Mouse (Mus musculus) midbrain, embryonic 16.5 days (tissue): ENCODE data around the gene Nfe2. TPM values are rescaled to one million over a fixed set of nuclear protein-coding genes. Genes with fewer than 3 reads are reported as not detected.
A peak's percentile ranks its signal among the peaks of the same experiment; 100 is the strongest.

Experiments
- ATAC-seq: fragments of 200-750 bp; cut with Nextera tagmentation; 2 replicates; pipeline ENCODE4 v1.8.0; 2017; ENCODE audit warnings: moderate TSS enrichment
- H3K27ac ChIP-seq: fragments of 300-500 bp; sonication (generic); 2 replicates; pipeline ENCODE4 v1.5.1; 2014; ENCODE audit warnings: mild to moderate bottlenecking, low read length, mixed read lengths
- H3K27me3 ChIP-seq: fragments of 300-500 bp; sonication (generic); 2 replicates; pipeline ENCODE4 v1.6.1; 2014; ENCODE audit warnings: low read depth, low read length, mixed read lengths; ENCODE audit not compliant: control insufficient read depth, insufficient read depth
- H3K36me3 ChIP-seq: fragments of 300-500 bp; sonication (generic); 2 replicates; pipeline ENCODE4 v1.6.1; 2014; ENCODE audit warnings: mild to moderate bottlenecking, low read length, moderate library complexity, mixed read lengths; ENCODE audit not compliant: control insufficient read depth, insufficient read depth
- H3K4me1 ChIP-seq: fragments of 300-500 bp; sonication (generic); 2 replicates; pipeline ENCODE4 v1.6.1; 2014; ENCODE audit warnings: mild to moderate bottlenecking, low read length, mixed read lengths; ENCODE audit not compliant: control insufficient read depth, insufficient read depth
- H3K4me2 ChIP-seq: fragments of 300-500 bp; sonication (generic); 2 replicates; pipeline ENCODE4 v1.6.1; 2014; ENCODE audit warnings: mild to moderate bottlenecking, low read length, mixed read lengths
- H3K4me3 ChIP-seq: fragments of 300-500 bp; sonication (generic); 2 replicates; pipeline ENCODE4 v1.5.1; 2014; ENCODE audit warnings: low read depth, mild to moderate bottlenecking, low read length, moderate library complexity, mixed read lengths
- H3K9ac ChIP-seq: fragments of 300-500 bp; sonication (generic); 2 replicates; pipeline ENCODE4 v1.6.1; 2014; ENCODE audit warnings: low read depth, low read length, mixed read lengths
- H3K9me3 ChIP-seq: fragments of 300-500 bp; sonication (generic); replicated peaks from 2 replicates; pipeline ENCODE4 v1.6.1; 2014; ENCODE audit warnings: mild to moderate bottlenecking, low read length, mixed read lengths; ENCODE audit not compliant: control insufficient read depth, poor library complexity, severe bottlenecking
- WGBS: fragments of 180-500 bp; shearing (Covaris S2); extraction: QIAGEN DNeasy Blood & Tissue Kit; methylation state at CpG from one replicate; pipeline ENCODE4 v1.1.7; 2014; 5-methylcytosine and 5-hydroxymethylcytosine counted together
- microRNA counts: library from miRNA; unstranded; fragments of <30 nt; microRNA quantifications from one replicate; lab custom pipeline; 2016
- microRNA-seq: library from miRNA; unstranded; fragments of <30 nt; microRNA quantifications from one replicate; pipeline ENCODE4, GENCODE M21; 2017
- polyA plus RNA-seq: library from polyadenylated mRNA; unstranded; fragments of >200 nt; fragmentation: Nextera tagmentation; extraction: Ambion mirVana; gene quantifications from 2 replicates; pipeline ENCODE4 v1.2.1, GENCODE M21; 2015

The Nfe2 gene
- polyA plus RNA-seq, 1 experiment from 2014 or later = 0.68 TPM

GRCm38 (mm10) chr15:103220785-103221184 lies 37.4 kb downstream of the Nfe2 start:
- ATAC-seq = no peak
- Histone ChIP-seq H3K9me3 (no peaks in the 10 kb centered on the region), H3K36me3 (no peaks in the 10 kb centered on the region), H3K4me1 (peaks cover 8% of the 10 kb centered on the region), H3K9ac (no peak overlapping the region), H3K27me3 (no peaks in the 10 kb centered on the region), H3K4me2 (no peak overlapping the region), H3K4me3 (no peak overlapping the region), H3K27ac (no peak overlapping the region)
- 46% methylated on average over 3 of the region's 3 CpGs for WGBS

DNA sequence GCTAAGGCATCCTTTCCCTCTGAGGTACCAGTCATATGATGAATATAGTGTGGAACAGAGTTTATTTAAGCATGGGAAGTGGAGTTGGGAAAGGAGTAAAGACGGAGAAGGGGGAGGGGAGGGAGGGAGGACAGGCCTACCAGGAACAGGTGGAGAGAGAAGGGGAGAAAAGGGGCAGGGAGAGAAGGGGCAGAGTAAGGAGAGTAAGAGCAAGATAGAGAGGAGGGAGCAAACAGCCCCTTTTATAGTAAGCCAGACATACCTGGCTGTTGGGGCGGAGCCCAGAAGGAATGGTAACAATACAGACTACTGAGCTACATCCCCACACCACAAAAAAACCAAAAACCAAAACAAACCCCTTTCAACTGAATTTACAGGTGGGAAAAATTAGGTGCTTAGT lies 42.2 kb downstream of the Nfe2 start:
- no peak overlapping the region for H3K4me3 ChIP-seq
- no peak overlapping the region for H3K9ac ChIP-seq
- H3K27ac ChIP-seq = peak overlapping the region; percentile 84
- H3K4me1 ChIP-seq = peaks cover 25% of the 10 kb centered on the region
- no peak for ATAC-seq
- no peaks in the 10 kb centered on the region for H3K9me3 ChIP-seq
- peak overlapping the region; percentile 59; the same call in 1 of the 2 replicates for H3K4me2 ChIP-seq
- 35% methylated on average over 2 of the region's 2 CpGs for WGBS
- no peaks in the 10 kb centered on the region for H3K27me3 ChIP-seq
- peaks cover 4% of the 10 kb centered on the region; the same call in 1 of the 2 replicates for H3K36me3 ChIP-seq

DNA sequence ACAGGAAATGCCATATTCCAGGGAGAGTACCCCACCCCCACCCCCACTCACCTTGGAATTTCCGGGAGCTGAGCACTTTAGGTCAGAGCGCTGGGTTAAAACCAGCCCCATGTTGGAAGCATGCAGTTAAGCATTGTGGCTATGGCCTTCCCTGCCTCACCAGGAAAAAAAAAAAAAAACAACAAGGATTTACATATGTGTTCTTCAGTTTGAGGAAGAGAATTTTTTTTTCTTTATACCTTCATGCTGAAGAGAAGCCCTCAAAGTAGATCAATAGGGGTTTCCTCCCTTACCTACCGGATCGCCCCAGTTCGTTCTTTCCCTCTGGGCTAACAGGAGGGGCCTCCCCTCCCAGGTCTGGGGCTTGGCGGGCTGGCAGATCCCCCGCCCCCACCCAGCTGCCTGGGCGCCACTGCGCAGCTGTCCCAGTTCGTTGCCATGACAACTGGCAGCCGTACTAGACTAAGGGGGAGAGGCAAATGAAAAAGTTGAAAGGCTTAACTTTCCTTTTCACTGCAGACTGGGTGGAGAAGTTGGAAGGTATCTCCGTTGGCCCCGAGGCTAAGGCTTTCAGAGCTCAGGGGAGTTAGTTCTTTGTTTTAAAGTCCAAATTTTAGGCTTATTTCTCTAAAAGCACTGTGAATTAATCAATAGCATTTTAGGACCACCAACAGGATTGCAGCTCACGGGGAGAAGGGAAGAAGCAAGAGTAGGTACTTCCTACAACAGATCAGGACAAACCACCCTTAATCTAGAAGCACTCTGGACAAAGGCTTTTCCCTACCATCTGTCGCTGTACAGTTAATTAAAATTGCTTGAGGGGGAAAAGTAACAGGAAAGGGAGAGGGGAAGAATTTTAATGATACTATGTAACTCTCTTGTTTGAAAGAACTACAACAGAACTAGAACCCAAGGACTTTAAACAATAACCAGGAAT lies 43.0 kb downstream of the Nfe2 start:
- WGBS = 0% methylated on average over 15 of the region's 15 CpGs
- no peaks in the 10 kb centered on the region for H3K9me3 ChIP-seq
- ATAC-seq = peak; percentile 96
- H3K4me1 ChIP-seq = peaks cover 25% of the 10 kb centered on the region
- peak overlapping the region; percentile 59 for H3K9ac ChIP-seq
- peak overlapping the region; percentile 59 for H3K4me2 ChIP-seq
- peak overlapping the region; percentile 84 for H3K27ac ChIP-seq
- peaks cover 9% of the 10 kb centered on the region; the same call in 1 of the 2 replicates for H3K36me3 ChIP-seq
- no peaks in the 10 kb centered on the region for H3K27me3 ChIP-seq
- H3K4me3 ChIP-seq = peak overlapping the region; percentile 43

DNA sequence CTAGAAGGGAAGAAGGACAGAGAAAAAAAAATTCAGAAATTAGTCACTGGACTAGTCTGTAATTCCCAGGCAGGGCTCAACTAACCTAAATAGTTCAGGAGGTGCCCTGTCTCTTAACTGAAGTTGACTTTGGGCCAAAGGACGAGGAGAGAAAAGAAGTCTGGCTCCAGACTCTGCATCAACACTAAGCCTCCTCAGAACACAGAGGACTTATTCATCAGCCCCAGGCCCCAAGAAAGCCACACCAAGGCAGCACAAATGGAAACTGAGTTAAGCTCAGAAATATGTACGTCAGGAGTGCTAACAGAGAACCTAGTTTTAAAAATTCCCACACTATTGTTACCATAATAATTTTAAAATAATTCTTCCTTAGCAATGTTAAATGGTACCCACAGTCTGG lies 44.1 kb downstream of the Nfe2 start:
- no peak for ATAC-seq
- 13% methylated on average over 2 of the region's 2 CpGs for WGBS

DNA sequence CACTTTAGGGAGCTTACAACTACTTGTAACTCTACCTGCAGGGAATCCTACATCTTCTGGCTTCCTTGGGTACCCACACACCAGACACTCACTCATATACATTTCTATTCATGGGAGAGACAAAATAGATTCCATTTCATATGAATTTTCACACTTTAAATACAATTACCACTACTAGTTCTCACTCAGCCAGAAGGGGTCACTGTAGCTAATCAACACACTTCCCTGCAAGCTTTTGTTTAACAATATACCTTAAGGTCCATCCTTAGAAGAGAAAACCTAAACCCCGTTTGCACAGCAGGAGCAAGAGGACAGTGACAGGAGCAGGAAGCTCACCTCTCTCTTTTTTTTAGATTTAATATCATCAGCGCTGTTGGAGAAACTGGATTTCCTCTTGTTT lies 53.0 kb downstream of the Nfe2 start:
- Histone ChIP-seq H3K36me3 (peaks cover 9% of the 10 kb centered on the region), H3K4me2 (no peak overlapping the region), H3K4me1 (no peaks in the 10 kb centered on the region), H3K9me3 (no peaks in the 10 kb centered on the region), H3K4me3 (no peak overlapping the region), H3K27ac (0 out of 2 replicates have a peak overlapping the region, but pooled peaks have one; percentile 23), H3K27me3 (no peaks in the 10 kb centered on the region), H3K9ac (no peak overlapping the region)
- no peak for ATAC-seq
- whole genome bisulfite sequencing = 57% methylated on average over 2 of the region's 2 CpGs

More for the DNA sequence above, 44.1 kb downstream of the Nfe2 start:
- H3K27me3 ChIP-seq = no peaks in the 10 kb centered on the region
- peak overlapping the region; percentile 49 for H3K4me2 ChIP-seq
- H3K9me3 ChIP-seq = no peaks in the 10 kb centered on the region
- peaks cover 25% of the 10 kb centered on the region for H3K4me1 ChIP-seq
- H3K27ac ChIP-seq = peak overlapping the region; percentile 53
- H3K36me3 ChIP-seq = peaks cover 9% of the 10 kb centered on the region; the same call in 1 of the 2 replicates
- peak overlapping the region; percentile 14 for H3K4me3 ChIP-seq
- no peak overlapping the region; the same call in 1 of the 2 replicates for H3K9ac ChIP-seq

DNA sequence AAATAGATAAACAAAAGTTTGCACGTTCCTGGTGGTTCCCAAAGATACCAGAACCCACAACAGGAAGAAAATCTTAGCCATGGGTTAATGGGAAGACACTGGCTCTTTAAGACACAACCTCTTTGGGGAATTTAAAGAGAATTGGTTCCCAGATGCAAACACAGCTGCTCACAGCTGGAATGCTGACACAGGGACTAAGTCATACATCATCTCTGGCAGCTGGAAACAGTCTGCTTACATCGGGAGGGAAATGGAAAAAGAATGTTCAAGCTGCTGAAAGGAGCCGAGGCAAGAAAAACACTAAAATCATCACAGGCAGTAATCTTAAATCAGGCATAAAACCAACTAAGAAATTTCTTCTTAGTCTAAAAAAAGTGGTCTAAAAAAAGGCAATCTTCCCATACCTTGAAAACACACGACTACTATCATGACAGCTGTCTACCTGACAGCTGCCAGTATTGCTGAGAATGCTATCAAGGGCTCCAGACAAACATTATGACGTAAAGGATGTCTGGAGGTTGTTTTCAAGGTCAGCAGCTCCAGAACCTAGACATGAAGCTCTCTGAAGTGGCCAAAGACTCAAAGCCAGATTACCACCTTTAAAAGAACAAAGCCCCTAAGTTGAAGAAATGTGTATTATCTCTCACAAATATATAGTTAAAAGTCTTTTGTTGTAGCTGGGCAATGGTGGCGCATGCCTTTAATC lies 56.0 kb downstream of the Nfe2 start:
- ATAC-seq = no peak
- H3K9ac ChIP-seq = no peak overlapping the region
- no peak overlapping the region for H3K4me3 ChIP-seq

More for the DNA sequence above, 56.0 kb downstream of the Nfe2 start:
- Histone ChIP-seq H3K4me1 (no peaks in the 10 kb centered on the region), H3K27ac (no peak overlapping the region), H3K36me3 (peaks cover 16% of the 10 kb centered on the region), H3K9me3 (no peaks in the 10 kb centered on the region), H3K27me3 (no peaks in the 10 kb centered on the region), H3K4me2 (no peak overlapping the region)
- 72% methylated on average over 6 of the region's 6 CpGs for WGBS

MicroRNAs encoded within 50 kb of the gene (microRNA counts, 519-probe panel; counts per million panel counts)
- 2,744 counts per million, percentile 82 among the panel's probes with 10 or more counts for microRNA mmu-miR-148b (lab: Ali Mortazavi, UCI)

Small RNA genes within 50 kb of the gene (microRNA-seq; reads per million reads assigned to microRNA genes)
- 242 reads per million, percentile 63 among the genes with 10 or more reads in this experiment for gene Mir148b

Other genes starting within 250 kb of the Nfe2 start
- not detected in 2 replicates for gene Hoxc4, start 239.5 kb downstream of the Nfe2 start, polyA plus RNA-seq
- 24.3 and 25.5 TPM in 2 replicates for gene Smug1, start 91.3 kb downstream of the Nfe2 start, polyA plus RNA-seq
- gene Cbx5, start 18.6 kb downstream of the Nfe2 start, polyA plus RNA-seq = 139 and 151 TPM in 2 replicates
- gene Hnrnpa1, start 18.0 kb downstream of the Nfe2 start, polyA plus RNA-seq = 630 and 680 TPM in 2 replicates
- gene Copz1, start 14.3 kb upstream of the Nfe2 start, polyA plus RNA-seq = 200 and 205 TPM in 2 replicates
- gene Gpr84, start 52.2 kb upstream of the Nfe2 start, polyA plus RNA-seq = 0.40 and 0.64 TPM in 2 replicates
- gene Zfp385a, start 81.7 kb upstream of the Nfe2 start, polyA plus RNA-seq = 20.1 and 22.7 TPM in 2 replicates
- 5.8 and 7.4 TPM in 2 replicates for gene Itga5, start 108.4 kb upstream of the Nfe2 start, polyA plus RNA-seq
- gene Gtsf1, start 172.1 kb upstream of the Nfe2 start, polyA plus RNA-seq = 0.32 TPM in 1 of 2 replicates, not detected in the other
- gene Gtsf2, start 190.1 kb upstream of the Nfe2 start, polyA plus RNA-seq = not detected in 2 replicates
- gene Nckap1l, start 195.4 kb upstream of the Nfe2 start, polyA plus RNA-seq = 1.5 and 1.6 TPM in 2 replicates
- 77.7 and 91.9 TPM in 2 replicates for gene Pde1b, start 244.6 kb upstream of the Nfe2 start, polyA plus RNA-seq